ENCODE assay signal across 10 mouse cellular contexts in genomic region chr11:60775578-60775977, GRCm38 (mm10). TPM values are rescaled to one million over a fixed set of nuclear protein-coding genes. Genes with fewer than 3 reads are reported as not detected.
DNase-seq lines count a peak whose midpoint lies in the region; ATAC-seq and TF ChIP-seq lines count a peak whose summit lies in the region.
"Had no signal": no experiment of that assay in that cellular context is flagged by ENCODE, and none has a peak within 500 bp of the region (broad histone marks: within the 10 kb centered on the region; RNA-seq: fewer than 3 reads in every experiment).

No protein-coding gene starts in this region.

- H3K4me3 ChIP-seq in kidney, embryonic 16.5 days (ENCODE audit: low read length): peak overlapping the region; percentile 69
- H3K4me3 ChIP-seq in embryonic facial prominence, embryonic 12.5 days: peak overlapping the region; percentile 81
- peak overlapping the region; percentile 75 for H3K4me3 ChIP-seq in intestine, embryonic 16.5 days (ENCODE audit: low read length)
- peak overlapping the region; percentile 93 for H3K4me3 ChIP-seq in myocyte

- peaks cover 38% of the 10 kb centered on the region for H3K4me1 ChIP-seq in kidney, embryonic 16.5 days (ENCODE audit: insufficient read depth, low read length)
- peaks cover 44% of the 10 kb centered on the region for H3K4me1 ChIP-seq in embryonic facial prominence, embryonic 12.5 days
- peaks cover 42% of the 10 kb centered on the region for H3K4me1 ChIP-seq in intestine, embryonic 16.5 days (ENCODE audit: control insufficient read depth, insufficient read depth, low read length)

- DNase-seq in kidney, postnatal 36 days: no peak
- DNase-seq in left cerebral cortex, postnatal 36 days (ENCODE audit: low spot score in 2 of 2): no peak
- DNase-seq in adrenal gland, postnatal 4 days (ENCODE audit: low spot score in 2 of 2): no peak
- no peak for DNase-seq in left cerebral cortex, postnatal 25 days (ENCODE audit: low spot score in 2 of 2)
- DNase-seq: cerebellum, postnatal 36 days; kidney, adult 18-20 months had no signal

- TF ChIP-seq POLR2A in myocyte (IDR thresholded peaks at IDR 0.05; ENCODE audit: insufficient read length, low read depth): no peak

- H3K27ac ChIP-seq in kidney, embryonic 16.5 days (ENCODE audit: low read length): no peak overlapping the region
- no peak overlapping the region for H3K27ac ChIP-seq in embryonic facial prominence, embryonic 12.5 days
- no peak overlapping the region for H3K27ac ChIP-seq in intestine, embryonic 16.5 days (ENCODE audit: low read length)

- H3K9ac ChIP-seq in kidney, embryonic 16.5 days (replicated peaks; ENCODE audit: low read length): peak overlapping the region; percentile 77; the same call in 1 of the 2 replicates
- H3K9ac ChIP-seq in embryonic facial prominence, embryonic 12.5 days: peak overlapping the region; percentile 81
- H3K9ac ChIP-seq in intestine, embryonic 16.5 days (ENCODE audit: low read depth, low read length): peak overlapping the region; percentile 83

- H3K4me2 ChIP-seq in kidney, embryonic 16.5 days (replicated peaks; ENCODE audit: low read depth, low read length): peak overlapping the region; percentile 93
- peak overlapping the region; percentile 88 for H3K4me2 ChIP-seq in embryonic facial prominence, embryonic 12.5 days (replicated peaks)
- peak overlapping the region; percentile 53 for H3K4me2 ChIP-seq in intestine, embryonic 16.5 days (ENCODE audit: low read depth, low read length)
- peak overlapping the region; percentile 93 for H3K4me2 ChIP-seq in myocyte (ENCODE audit: low read depth)

- intact Hi-C loops in left cerebral cortex, postnatal 36 days (cut with DNase I): no loop called here
- intact Hi-C loops in left cerebral cortex, postnatal 25 days (cut with DNase I): loop anchor here (5.0 kb wide), 1 partner anchor 102 kb away; the partner anchor contains the start of gene Tmem11

- H3K9me3 ChIP-seq in kidney, embryonic 16.5 days (ENCODE audit: low read length): no peaks in the 10 kb centered on the region
- no peaks in the 10 kb centered on the region for H3K9me3 ChIP-seq in embryonic facial prominence, embryonic 12.5 days
- H3K9me3 ChIP-seq in intestine, embryonic 16.5 days (ENCODE audit: control insufficient read depth, low read length): no peaks in the 10 kb centered on the region

- peaks cover 87% of the 10 kb centered on the region for H3K79me2 ChIP-seq in myocyte (ENCODE audit: control insufficient read depth, insufficient read depth)

- H3ac ChIP-seq in myocyte (ENCODE audit: control insufficient read depth, insufficient read length): no peak overlapping the region

- H3K27me3 ChIP-seq in kidney, embryonic 16.5 days (ENCODE audit: insufficient read depth, low read length): no peaks in the 10 kb centered on the region
- H3K27me3 ChIP-seq in embryonic facial prominence, embryonic 12.5 days: no peaks in the 10 kb centered on the region
- no peaks in the 10 kb centered on the region for H3K27me3 ChIP-seq in intestine, embryonic 16.5 days (replicated peaks; ENCODE audit: control insufficient read depth, insufficient read depth, low read length)
- no peaks in the 10 kb centered on the region for H3K27me3 ChIP-seq in myocyte (ENCODE audit: control insufficient read depth, insufficient read depth, insufficient read length)

- 48% methylated on average over 6 of the region's 6 CpGs for WGBS in kidney, embryonic 16.5 days
- 47% methylated on average over 6 of the region's 6 CpGs for WGBS in embryonic facial prominence, embryonic 12.5 days
- WGBS in intestine, embryonic 16.5 days: 49% methylated on average over 6 of the region's 6 CpGs

- H3K36me3 ChIP-seq in kidney, embryonic 16.5 days (ENCODE audit: insufficient read depth, low read length): peaks cover 16% of the 10 kb centered on the region; the same call in 1 of the 2 replicates
- peaks cover 18% of the 10 kb centered on the region for H3K36me3 ChIP-seq in embryonic facial prominence, embryonic 12.5 days
- no peaks in the 10 kb centered on the region for H3K36me3 ChIP-seq in intestine, embryonic 16.5 days (ENCODE audit: control insufficient read depth, insufficient read depth, low read length)
- H3K36me3 ChIP-seq in myocyte (ENCODE audit: control insufficient read depth, insufficient read depth): peaks cover 2% of the 10 kb centered on the region

- ATAC-seq in kidney, embryonic 16.5 days (ENCODE audit: low FRiP score, low TSS enrichment): no peak
- no peak for ATAC-seq in embryonic facial prominence, embryonic 12.5 days (ENCODE audit: insufficient number of reproducible peaks, insufficient read depth, low FRiP score, low TSS enrichment)
- no peak for ATAC-seq in intestine, embryonic 16.5 days

TF ChIP-seq in myocyte, 11 proteins besides CTCF, POLR2A, EP300 and RAD21:
- TF ChIP-seq POLR2AphosphoS2 (IDR thresholded peaks at IDR 0.05; ENCODE audit: insufficient read length, low read depth) (no peak), TCF3 (IDR thresholded peaks at IDR 0.05; ENCODE audit: insufficient read length, low read depth) (no peak), REST (IDR thresholded peaks at IDR 0.05; ENCODE audit: insufficient read depth, insufficient read length) (no peak), E2F4 (IDR thresholded peaks at IDR 0.05; ENCODE audit: insufficient read depth) (no peak), CEBPB (IDR thresholded peaks at IDR 0.05; ENCODE audit: insufficient read depth, poor library complexity, severe bottlenecking) (no peak), SRF (IDR thresholded peaks at IDR 0.05; ENCODE audit: control insufficient read depth, insufficient read length, low read depth) (no peak), MYOG (IDR thresholded peaks at IDR 0.05; ENCODE audit: control insufficient read depth in 1 of 3, insufficient read depth in 1 of 3, insufficient read length in 2 of 3, low read depth in 2 of 3) (no peak), TCF12 (IDR thresholded peaks at IDR 0.05; ENCODE audit: insufficient read depth, poor library complexity, severe bottlenecking) (no peak), MAX (IDR thresholded peaks at IDR 0.05; ENCODE audit: low read depth) (no peak), MYOD1 (IDR thresholded peaks at IDR 0.05; ENCODE audit: control insufficient read depth in 1 of 3, insufficient read length in 2 of 3, low read depth in 2 of 3) (no peak), USF1 (IDR thresholded peaks at IDR 0.05; ENCODE audit: low read depth) (no peak)

RNA-seq across cellular contexts. Expression of gene Top3a, which starts 1.6 kb away (rescaled TPM):
- 17.1 and 19.6 TPM in 2 replicates for polyA plus RNA-seq in kidney, embryonic 16.5 days (2015; fragmentation: Nextera tagmentation; extraction: Ambion mirVana)
- polyA plus RNA-seq in embryonic facial prominence, embryonic 12.5 days (2016; fragmentation: Nextera tagmentation; extraction: Ambion mirVana): 21.6 and 22.1 TPM in 2 replicates
- 9.2 and 10.4 TPM in 2 replicates for polyA plus RNA-seq in intestine, embryonic 16.5 days (2015; fragmentation: Nextera tagmentation; extraction: Ambion mirVana)
- polyA plus RNA-seq in myocyte (2012; fragmentation: generic; extraction: Trizol): 5.7 TPM
- total RNA-seq in left cerebral cortex, postnatal 36 days (2021): 1 to 10 TPM; 4.0 to 5.2 TPM
- 10 to 100 TPM; 18.2 to 19.9 TPM for total RNA-seq in adrenal gland, postnatal 4 days (2021)
- total RNA-seq in left cerebral cortex, postnatal 25 days (2021): 1 to 10 TPM; 4.2 to 5.1 TPM

RNA-seq across cellular contexts. Expression of gene Smcr8, which starts 1.7 kb away (rescaled TPM):
- 6.6 and 7.6 TPM in 2 replicates for polyA plus RNA-seq in kidney, embryonic 16.5 days (2015; fragmentation: Nextera tagmentation; extraction: Ambion mirVana)
- 7.2 and 8.0 TPM in 2 replicates for polyA plus RNA-seq in embryonic facial prominence, embryonic 12.5 days (2016; fragmentation: Nextera tagmentation; extraction: Ambion mirVana)
- polyA plus RNA-seq in intestine, embryonic 16.5 days (2015; fragmentation: Nextera tagmentation; extraction: Ambion mirVana): 5.9 and 7.5 TPM in 2 replicates
- 9.2 TPM for polyA plus RNA-seq in myocyte (2012; fragmentation: generic; extraction: Trizol)
- total RNA-seq in left cerebral cortex, postnatal 36 days (2021): 10 to 100 TPM; 30.2 to 31.8 TPM
- 10 to 100 TPM; 21.8 to 23.2 TPM for total RNA-seq in adrenal gland, postnatal 4 days (2021)
- total RNA-seq in left cerebral cortex, postnatal 25 days (2021): 10 to 100 TPM; 30.1 to 32.5 TPM

RNA-seq across cellular contexts. Expression of gene Shmt1, which starts 35.9 kb away (rescaled TPM):
- polyA plus RNA-seq in kidney, embryonic 16.5 days (2015; fragmentation: Nextera tagmentation; extraction: Ambion mirVana): 79.4 and 84.6 TPM in 2 replicates
- polyA plus RNA-seq in embryonic facial prominence, embryonic 12.5 days (2016; fragmentation: Nextera tagmentation; extraction: Ambion mirVana): 53.6 and 57.3 TPM in 2 replicates
- 112 and 126 TPM in 2 replicates for polyA plus RNA-seq in intestine, embryonic 16.5 days (2015; fragmentation: Nextera tagmentation; extraction: Ambion mirVana)
- polyA plus RNA-seq in myocyte (2012; fragmentation: generic; extraction: Trizol): 6.6 TPM
- total RNA-seq in left cerebral cortex, postnatal 36 days (2021): 1 to 10 TPM; 2.1 to 2.2 TPM
- 100 to 1,000 TPM in 1 of 2 experiments, 10 to 100 TPM in 1; 93.3 to 105 TPM for total RNA-seq in adrenal gland, postnatal 4 days (2021)
- total RNA-seq in left cerebral cortex, postnatal 25 days (2021): 1 to 10 TPM; 1.9 to 2.7 TPM

RNA-seq across cellular contexts. Expression of gene Mief2, which starts 47.4 kb away (rescaled TPM):
- 16.2 and 17.2 TPM in 2 replicates for polyA plus RNA-seq in kidney, embryonic 16.5 days (2015; fragmentation: Nextera tagmentation; extraction: Ambion mirVana)
- polyA plus RNA-seq in embryonic facial prominence, embryonic 12.5 days (2016; fragmentation: Nextera tagmentation; extraction: Ambion mirVana): 19.1 and 19.6 TPM in 2 replicates
- polyA plus RNA-seq in intestine, embryonic 16.5 days (2015; fragmentation: Nextera tagmentation; extraction: Ambion mirVana): 9.8 and 10.7 TPM in 2 replicates
- 49.7 TPM for polyA plus RNA-seq in myocyte (2012; fragmentation: generic; extraction: Trizol)
- 10 to 100 TPM; 19.4 to 21.6 TPM for total RNA-seq in left cerebral cortex, postnatal 36 days (2021)
- 10 to 100 TPM; 26.6 to 28.0 TPM for total RNA-seq in adrenal gland, postnatal 4 days (2021)
- total RNA-seq in left cerebral cortex, postnatal 25 days (2021): 10 to 100 TPM; 22.5 to 23.0 TPM

RNA-seq across cellular contexts. Expression of gene Flii, which starts 48.5 kb away (rescaled TPM):
- polyA plus RNA-seq in kidney, embryonic 16.5 days (2015; fragmentation: Nextera tagmentation; extraction: Ambion mirVana): 93.7 and 94.3 TPM in 2 replicates
- 72.9 and 76.2 TPM in 2 replicates for polyA plus RNA-seq in embryonic facial prominence, embryonic 12.5 days (2016; fragmentation: Nextera tagmentation; extraction: Ambion mirVana)
- polyA plus RNA-seq in intestine, embryonic 16.5 days (2015; fragmentation: Nextera tagmentation; extraction: Ambion mirVana): 81.3 and 81.6 TPM in 2 replicates
- polyA plus RNA-seq in myocyte (2012; fragmentation: generic; extraction: Trizol): 247 TPM
- 10 to 100 TPM; 59.5 to 67.6 TPM for total RNA-seq in left cerebral cortex, postnatal 36 days (2021)
- total RNA-seq in adrenal gland, postnatal 4 days (2021): 100 to 1,000 TPM; 128 to 129 TPM
- 10 to 100 TPM; 49.2 to 53.8 TPM for total RNA-seq in left cerebral cortex, postnatal 25 days (2021)
